Mouse (Mus musculus) G1E (cell line): Measurements from ENCODE around the gene Bcap29. TPM values are rescaled to one million over a fixed set of nuclear protein-coding genes. Genes with fewer than 3 reads are reported as not detected.
"Not testable (repeated sequence)": the region's sequence is repeated elsewhere in the genome, so short reads cannot be mapped to it uniquely, and the experiment has no call there.

ENCODE experiments used
- ATAC-seq: 2 replicates; pipeline ENCODE4 v1.8.0; 2016; ENCODE audit warnings: mild to moderate bottlenecking; ENCODE audit not compliant: insufficient number of reproducible peaks, poor library complexity, low FRiP score, severe bottlenecking; ENCODE audit errors: extremely low read depth
- DNase-seq: peaks from one replicate; pipeline ENCODE4 v3.0.0; 2012; ENCODE audit warnings: low spot score
- H3K27me3 ChIP-seq: 2 replicates; pipeline ENCODE4 v1.6.1; 2012; ENCODE audit warnings: mild to moderate bottlenecking, low read length, inconsistent platforms; ENCODE audit not compliant: insufficient read depth
- H3K36me3 ChIP-seq: replicated peaks from 2 replicates; pipeline ENCODE3; 2012; ENCODE audit warnings: mild to moderate bottlenecking, inconsistent platforms
- H3K4me1 ChIP-seq: 2 replicates; pipeline ENCODE4 v1.6.1; 2012; ENCODE audit warnings: low read depth, low read length, inconsistent platforms, mixed read lengths; ENCODE audit not compliant: insufficient read depth
- H3K4me3 ChIP-seq: 2 replicates; pipeline ENCODE4 v1.5.1; 2012; ENCODE audit warnings: low read depth, mild to moderate bottlenecking, inconsistent platforms, low read length, moderate library complexity, mixed read lengths
- H3K9me3 ChIP-seq: replicated peaks from 2 replicates; pipeline ENCODE4 v1.6.1; 2012; ENCODE audit warnings: inconsistent platforms
- CTCF ChIP-seq: IDR thresholded peaks from 2 replicates; pipeline ENCODE4 v1.5.1; 2012; ENCODE audit warnings: low read depth, low read length, inconsistent platforms, mixed read lengths
- GATA1 ChIP-seq: IDR thresholded peaks from 2 replicates; pipeline ENCODE4 v1.6.1; 2012; ENCODE audit warnings: borderline replicate concordance, low read length, inconsistent platforms, mixed read lengths
- GATA2 ChIP-seq: IDR thresholded peaks from 2 replicates; pipeline ENCODE4 v1.6.1; 2012; ENCODE audit warnings: low read depth, low read length, inconsistent platforms, borderline replicate concordance
- POLR2AphosphoS5 ChIP-seq: IDR thresholded peaks from 2 replicates; pipeline ENCODE4 v1.6.1; 2012; ENCODE audit warnings: low read depth, low read length, inconsistent platforms; ENCODE audit not compliant: insufficient replicate concordance
- TAL1 ChIP-seq: conservative IDR thresholded peaks from 2 replicates; pipeline ENCODE4 v1.6.1; 2012; ENCODE audit warnings: low read depth, low read length, inconsistent platforms, mixed read lengths
- polyA plus RNA-seq: library from polyadenylated mRNA; stranded (reverse); fragments of >175 nt; gene quantifications from 2 replicates; pipeline ENCODE4 v1.2.3, GENCODE M21; 2012
- total RNA-seq, 2 experiments: library from RNA; stranded (forward) in 1 of 2; stranded (reverse) in 1 of 2; fragments of 200-1000 nt in 1 of 2; fragments of >200 nt in 1 of 2; fragmentation: Nextera tagmentation in 1 of 2; gene quantifications; 2 replicates each; pipeline ENCODE4 v1.2.3; 2014 to 2017

The Bcap29 gene
- total and polyA plus RNA-seq, 3 experiments, result 37.5 to 90.5 (median 47.6) TPM

- Histone ChIP-seq H3K9me3 (no peaks in the 10 kb centered on the region), H3K4me3 (no peak overlapping the region), H3K27me3 (peaks cover 5% of the 10 kb centered on the region), H3K4me1 (no peaks in the 10 kb centered on the region), H3K36me3 (no peaks in the 10 kb centered on the region)
- TF ChIP-seq GATA2, result no peak
- no peak for TF ChIP-seq GATA1
- no peak for TF ChIP-seq TAL1
- no peak for TF ChIP-seq POLR2AphosphoS5
- TF ChIP-seq CTCF, result no peak
- DNase-seq (no peak), ATAC-seq (no peak)
Measured at GRCm38 (mm10) chr12:31568661-31569060, 65.8 kb downstream of the Bcap29 start.

GRCm38 (mm10) chr12:31567535-31567934 lies 66.9 kb downstream of the Bcap29 start:
- not testable (repeated sequence) for H3K4me1 ChIP-seq, ATAC-seq, H3K27me3 ChIP-seq, H3K9me3 ChIP-seq, H3K36me3 ChIP-seq, DNase-seq, H3K4me3 ChIP-seq

GRCm38 (mm10) chr12:31560712-31561111 lies 73.7 kb downstream of the Bcap29 start:
- Histone ChIP-seq H3K36me3 (no peaks in the 10 kb centered on the region), H3K4me3 (no peak overlapping the region), H3K27me3 (peaks cover 17% of the 10 kb centered on the region), H3K4me1 (peaks cover 3% of the 10 kb centered on the region; the same call in 1 of the 2 replicates), H3K9me3 (no peaks in the 10 kb centered on the region; the same call in 1 of the 2 replicates)
- no peak for TF ChIP-seq POLR2AphosphoS5
- no peak for TF ChIP-seq GATA1
- no peak for TF ChIP-seq TAL1
- no peak for TF ChIP-seq GATA2
- ATAC-seq, result no peak
- DNase-seq, result no peak

- ATAC-seq (no peak), DNase-seq (no peak)
- peaks cover 3% of the 10 kb centered on the region; the same call in 1 of the 2 replicates for H3K4me1 ChIP-seq
- no peaks in the 10 kb centered on the region; the same call in 1 of the 2 replicates for H3K9me3 ChIP-seq
- no peak for TF ChIP-seq POLR2AphosphoS5
- TF ChIP-seq CTCF, result no peak
- no peak for TF ChIP-seq TAL1
- peaks cover 18% of the 10 kb centered on the region for H3K27me3 ChIP-seq
- H3K36me3 ChIP-seq, result no peaks in the 10 kb centered on the region
- H3K4me3 ChIP-seq, result no peak overlapping the region
Measured at GRCm38 (mm10) chr12:31560002-31560401, 74.5 kb downstream of the Bcap29 start.

- ATAC-seq (no peak), DNase-seq (no peak)
- H3K4me3 ChIP-seq, result no peak overlapping the region
- H3K36me3 ChIP-seq, result no peaks in the 10 kb centered on the region
- peaks cover 3% of the 10 kb centered on the region; the same call in 1 of the 2 replicates for H3K4me1 ChIP-seq
- no peaks in the 10 kb centered on the region; the same call in 1 of the 2 replicates for H3K9me3 ChIP-seq
- peaks cover 28% of the 10 kb centered on the region for H3K27me3 ChIP-seq
- TF ChIP-seq POLR2AphosphoS5, result no peak
- TF ChIP-seq CTCF, result no peak
- no peak for TF ChIP-seq GATA1
Measured at GRCm38 (mm10) chr12:31554371-31554770, 80.1 kb downstream of the Bcap29 start.

- Histone ChIP-seq H3K36me3 (no peaks in the 10 kb centered on the region), H3K4me3 (no peak overlapping the region), H3K27me3 (peaks cover 18% of the 10 kb centered on the region), H3K9me3 (no peaks in the 10 kb centered on the region), H3K4me1 (no peaks in the 10 kb centered on the region)
- TF ChIP-seq CTCF (no peak), TAL1 (no peak), GATA2 (no peak), GATA1 (no peak), POLR2AphosphoS5 (no peak)
- DNase-seq, result no peak
- no peak for ATAC-seq
Measured at GRCm38 (mm10) chr12:31551252-31551651, 83.2 kb downstream of the Bcap29 start.

DNA sequence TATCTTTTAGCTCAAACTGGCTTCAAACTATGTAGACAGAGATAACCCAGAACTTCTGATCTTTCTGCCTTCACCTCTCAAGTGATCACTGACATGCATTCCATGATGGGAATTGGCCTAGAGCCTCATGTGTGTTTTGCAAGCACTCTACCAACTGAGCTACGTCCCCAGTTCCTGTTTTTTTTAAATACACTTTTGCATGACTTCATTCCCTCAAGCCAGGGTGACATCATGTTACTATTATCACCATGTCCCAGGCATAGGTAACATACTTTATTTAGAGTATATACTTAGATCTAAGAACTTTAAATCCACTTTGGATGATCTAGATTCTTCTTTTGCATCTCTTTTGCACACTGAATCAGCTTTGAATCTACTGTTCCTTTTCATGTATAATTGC lies 88.4 kb downstream of the Bcap29 start:
- TF ChIP-seq POLR2AphosphoS5 (no peak), CTCF (no peak), TAL1 (no peak), GATA1 (no peak), GATA2 (no peak)
- Histone ChIP-seq H3K27me3 (0 out of 2 replicates have a peak, but pooled peaks cover 5% of the 10 kb centered on the region), H3K4me3 (no peak overlapping the region), H3K9me3 (no peaks in the 10 kb centered on the region), H3K4me1 (no peaks in the 10 kb centered on the region), H3K36me3 (no peaks in the 10 kb centered on the region)
- DNase-seq (no peak), ATAC-seq (no peak)
